Mouse (Mus musculus) T-helper 17 cell (primary cell): ENCODE results near the gene Hes3.

Experiments used
- in situ Hi-C, 2 experiments: fragments of 300-600 bp; cut with MboI, MseI; formaldehyde crosslinking; loops; 1 replicate in 1 of 2; 2 replicates in 1 of 2; pipeline ENCODE4 v1.15.1; 2025; ENCODE audit warnings: high pct_unique_total_duplicates in 2 of 2

Hes3 gene

DNA sequence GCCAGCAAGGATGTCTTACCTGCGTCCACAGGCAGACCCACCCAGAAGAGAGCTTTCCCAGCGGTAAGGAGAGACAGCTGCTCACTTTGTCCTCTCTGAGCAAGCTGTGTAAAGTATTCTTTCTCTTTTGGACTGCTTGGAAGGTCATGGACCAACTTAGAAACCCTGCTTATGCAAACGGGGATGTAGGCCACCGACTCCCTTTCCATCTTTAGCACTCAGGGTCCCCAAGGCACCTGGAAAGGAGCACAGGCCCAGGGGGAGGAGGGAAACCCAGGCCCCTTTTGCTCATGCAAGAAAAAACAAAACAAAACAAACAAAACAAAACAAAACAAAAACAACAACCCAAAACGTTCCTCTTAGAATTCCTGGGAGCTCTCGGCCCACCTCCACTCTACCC, at the start of gene Hes3:
Hes3 (minus strand) TSS at position 101 of the 400 bp plus-strand sequence.
- in situ Hi-C loops: loop anchor here (10.0 kb wide), 2 partner anchors 427 to 1247 kb away; partner anchors contain the start of genes Camta1 (in 1 of the 2) and Per3 (in 1 of the 2)

DNA sequence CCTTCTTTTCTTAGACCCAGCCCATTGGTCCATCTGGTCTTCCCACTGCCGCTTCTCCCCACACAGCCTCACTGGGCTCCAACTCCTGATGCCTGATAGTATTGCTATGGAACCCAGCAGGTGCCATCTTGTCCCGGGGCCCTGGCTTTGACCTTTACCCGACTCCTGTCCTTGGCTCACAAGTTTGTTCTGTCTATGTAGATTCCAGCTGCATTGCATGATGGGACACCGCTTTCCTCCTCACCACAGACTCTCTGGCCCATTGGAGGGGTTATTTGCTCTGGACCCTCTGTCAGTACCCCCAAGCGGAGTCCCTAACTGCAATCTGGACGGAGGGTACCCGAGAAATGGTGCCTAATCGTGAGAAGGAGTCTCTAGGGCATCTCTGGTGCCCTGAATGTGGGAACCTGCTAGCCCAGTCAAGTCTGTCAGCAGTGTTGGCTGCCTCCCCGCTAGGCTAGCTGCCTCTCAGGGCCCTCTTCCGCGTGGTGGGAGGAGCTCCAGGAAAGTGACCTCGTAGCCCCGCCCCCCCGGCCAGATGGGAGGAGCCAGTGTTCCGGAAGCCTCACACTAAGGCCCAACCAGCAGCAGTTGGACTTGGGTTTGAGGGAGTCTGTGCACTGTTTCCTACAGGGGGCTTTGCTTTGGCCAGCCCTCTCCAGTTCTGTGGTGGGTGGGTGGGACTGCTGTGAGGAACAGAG, 49.3 kb upstream of the Hes3 start:
- in situ Hi-C loops: loop anchor here in 1 of 2 experiments (10.0 kb wide), 1 partner anchor 1936 kb away; no protein-coding TSS in a partner anchor

DNA sequence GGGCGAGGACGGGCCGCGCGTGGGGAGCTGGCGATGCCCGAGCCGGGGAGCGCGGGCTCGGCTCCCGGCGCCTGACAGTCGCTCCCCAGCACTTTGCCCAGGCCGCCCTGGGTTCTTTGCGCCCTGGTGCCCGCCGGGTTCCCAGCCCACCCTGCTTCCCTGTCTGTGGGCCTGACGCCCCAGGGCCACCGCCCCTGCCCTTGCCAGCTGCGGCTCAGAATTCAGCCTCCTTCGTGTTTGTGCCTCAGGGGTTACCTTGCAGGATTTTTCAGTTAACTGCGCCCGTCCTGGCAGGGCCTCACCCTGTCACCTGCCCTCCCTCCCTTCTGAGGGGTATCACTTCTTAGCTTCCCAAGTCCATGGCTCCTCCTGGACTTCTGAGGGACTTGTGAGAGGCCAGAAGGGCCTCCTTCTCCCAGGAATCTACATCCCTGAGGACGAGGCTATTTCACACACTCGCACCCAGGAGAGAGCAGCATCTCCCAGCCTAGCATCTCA, 47.9 kb upstream of the Hes3 start:
- in situ Hi-C loops: no loop called here

DNA sequence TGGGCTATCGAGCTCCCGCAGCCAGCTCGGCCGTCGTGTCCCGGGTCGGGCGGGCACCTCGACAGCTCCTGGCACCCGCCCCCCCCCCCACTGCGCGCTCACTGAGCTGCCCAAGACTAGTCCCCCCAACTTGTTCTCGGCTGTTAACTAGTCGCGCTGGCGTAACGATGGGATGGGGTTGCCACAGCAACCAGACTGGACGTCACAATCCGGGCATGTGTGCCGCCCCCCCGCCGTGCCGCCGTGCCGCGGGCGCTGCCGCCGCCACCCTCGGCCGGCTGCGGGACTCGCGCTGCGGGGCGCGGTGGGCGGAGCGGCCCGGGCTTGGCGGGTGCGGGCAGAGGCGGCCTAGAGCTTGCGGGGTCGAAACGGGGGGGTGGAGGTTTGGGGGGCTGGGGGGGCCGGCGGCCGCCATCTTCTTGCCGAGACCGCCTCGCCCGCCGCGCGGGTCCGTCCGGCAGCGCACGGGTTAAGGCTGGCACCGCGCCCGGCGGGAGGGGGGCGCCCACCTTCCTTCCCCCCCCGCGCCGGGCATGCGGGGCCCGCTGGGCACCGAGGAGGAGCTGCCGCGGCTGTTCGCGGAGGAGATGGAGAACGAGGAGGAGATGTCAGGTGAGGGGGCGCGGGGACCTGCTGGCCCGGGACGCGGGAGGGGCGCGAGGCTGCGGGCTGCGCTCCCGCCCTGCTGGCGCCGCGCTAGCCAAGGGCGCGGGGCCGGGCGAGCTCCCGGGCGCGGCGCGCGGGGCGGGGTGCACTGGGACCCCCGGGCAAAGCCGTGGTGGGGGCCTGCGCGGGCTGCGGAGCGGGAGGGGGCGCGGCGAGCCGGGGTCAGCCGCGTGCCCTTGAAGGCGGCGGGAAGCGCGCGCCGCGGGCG, 47.2 kb upstream of the Hes3 start, which contains the start of gene Chd5:
Chd5 (plus strand) TSS at position 233 of the 874 bp plus-strand sequence.
- in situ Hi-C loops: no loop called here

DNA sequence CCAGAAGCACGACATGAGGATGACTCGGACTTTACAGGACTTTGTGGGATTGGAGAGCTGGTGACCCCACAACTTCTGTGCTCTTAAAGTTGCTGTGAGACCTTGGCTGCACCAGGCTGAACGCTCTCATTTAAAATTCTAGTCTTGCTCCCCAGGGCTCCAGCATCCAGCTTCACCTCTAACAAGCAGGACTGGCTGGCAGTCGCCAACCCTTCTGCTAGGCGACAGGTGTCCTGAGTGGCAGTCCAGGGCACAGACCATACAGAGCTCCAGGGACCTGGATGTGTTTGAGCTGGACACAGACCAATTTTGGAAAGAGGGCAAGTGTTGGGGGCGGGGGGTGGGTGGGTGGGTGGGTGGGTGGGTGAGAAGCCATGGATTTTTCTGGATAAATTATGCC, 46.3 kb upstream of the Hes3 start:
- in situ Hi-C loops: no loop called here

DNA sequence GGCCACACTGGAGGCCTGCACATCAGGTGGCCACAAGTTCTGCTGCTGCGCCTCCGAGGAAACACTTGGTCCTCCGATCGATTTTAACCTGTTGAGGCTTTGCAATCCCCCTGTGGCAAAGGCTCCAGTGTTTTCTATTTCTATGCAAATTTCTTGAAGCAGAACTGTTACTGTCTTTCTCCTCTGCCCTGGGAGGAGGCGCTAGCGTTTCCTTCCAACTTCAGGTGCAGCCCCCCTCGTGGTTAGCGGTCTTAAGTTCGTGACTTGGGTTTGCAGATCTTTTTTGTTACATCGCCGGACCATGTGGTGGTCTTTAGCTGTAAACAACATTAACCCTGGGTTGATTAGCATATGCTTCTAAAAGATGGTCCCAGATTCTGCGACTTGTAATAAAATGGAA, 42.1 kb upstream of the Hes3 start:
- in situ Hi-C loops: loop anchor here in 1 of 2 experiments (5.0 kb wide), 1 partner anchor 99 kb away; no protein-coding TSS in a partner anchor

DNA sequence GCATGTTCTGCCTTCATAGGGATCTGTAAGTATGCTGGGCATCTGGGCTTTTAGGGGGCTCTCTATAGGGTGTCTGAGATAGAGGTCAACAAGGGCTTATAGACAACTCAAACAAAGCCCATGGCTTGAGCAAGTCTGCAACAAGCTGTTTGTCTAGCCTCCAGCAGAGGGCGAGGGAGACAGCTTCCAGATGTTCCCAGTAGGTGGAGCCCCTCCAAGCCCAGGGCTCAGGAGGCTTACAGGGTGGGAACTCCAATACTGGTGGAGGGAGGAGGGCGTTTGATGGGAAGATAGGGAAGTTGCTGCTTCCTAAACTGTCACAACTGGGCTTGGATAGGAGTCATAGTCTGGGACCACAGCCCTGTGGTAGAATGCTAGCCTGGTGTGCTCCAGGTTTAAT, 41.5 kb upstream of the Hes3 start:
- in situ Hi-C loops: loop anchor here in 1 of 2 experiments (5.0 kb wide), 1 partner anchor 99 kb away; no protein-coding TSS in a partner anchor

DNA sequence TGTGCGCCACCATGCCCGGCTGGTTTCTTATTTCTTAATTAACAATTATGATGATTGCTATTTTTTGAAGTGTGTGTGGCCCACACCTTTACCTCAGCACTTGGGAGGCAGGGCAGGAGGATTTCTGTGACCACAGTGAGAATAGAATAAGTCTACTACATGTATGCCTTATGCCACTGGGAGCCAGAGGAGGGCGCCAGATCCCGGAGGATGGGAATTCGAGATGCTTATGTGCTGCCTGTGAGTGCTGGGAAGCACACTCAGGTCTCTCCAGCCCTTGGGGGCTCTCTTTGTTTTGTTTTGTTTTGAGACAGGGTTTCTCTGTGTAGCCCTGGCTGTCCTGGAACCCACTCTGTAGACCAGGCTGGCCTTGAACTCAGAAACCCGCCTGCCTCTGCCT, 37.2 kb upstream of the Hes3 start:
- in situ Hi-C loops: no loop called here

DNA sequence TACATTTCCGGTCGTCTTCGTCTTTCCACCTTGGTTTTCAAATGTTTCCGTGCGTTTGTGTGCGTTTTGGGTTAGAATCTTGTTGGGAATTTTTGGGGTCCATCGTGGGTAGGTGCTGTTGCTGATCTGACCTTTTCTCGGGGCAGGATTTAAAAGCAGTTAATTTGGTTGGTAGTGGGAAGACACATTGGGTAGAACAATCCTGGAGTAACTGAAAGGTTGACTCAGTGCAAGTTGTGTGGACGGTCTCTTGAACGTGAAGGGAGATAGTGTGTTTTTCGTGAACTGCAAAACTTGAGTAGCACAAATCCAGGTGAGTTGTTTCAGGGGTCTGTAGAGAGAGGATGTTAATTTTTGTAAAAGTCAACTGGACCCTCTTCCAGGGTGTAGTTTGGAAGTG, 35.1 kb upstream of the Hes3 start:
- in situ Hi-C loops: no loop called here

DNA sequence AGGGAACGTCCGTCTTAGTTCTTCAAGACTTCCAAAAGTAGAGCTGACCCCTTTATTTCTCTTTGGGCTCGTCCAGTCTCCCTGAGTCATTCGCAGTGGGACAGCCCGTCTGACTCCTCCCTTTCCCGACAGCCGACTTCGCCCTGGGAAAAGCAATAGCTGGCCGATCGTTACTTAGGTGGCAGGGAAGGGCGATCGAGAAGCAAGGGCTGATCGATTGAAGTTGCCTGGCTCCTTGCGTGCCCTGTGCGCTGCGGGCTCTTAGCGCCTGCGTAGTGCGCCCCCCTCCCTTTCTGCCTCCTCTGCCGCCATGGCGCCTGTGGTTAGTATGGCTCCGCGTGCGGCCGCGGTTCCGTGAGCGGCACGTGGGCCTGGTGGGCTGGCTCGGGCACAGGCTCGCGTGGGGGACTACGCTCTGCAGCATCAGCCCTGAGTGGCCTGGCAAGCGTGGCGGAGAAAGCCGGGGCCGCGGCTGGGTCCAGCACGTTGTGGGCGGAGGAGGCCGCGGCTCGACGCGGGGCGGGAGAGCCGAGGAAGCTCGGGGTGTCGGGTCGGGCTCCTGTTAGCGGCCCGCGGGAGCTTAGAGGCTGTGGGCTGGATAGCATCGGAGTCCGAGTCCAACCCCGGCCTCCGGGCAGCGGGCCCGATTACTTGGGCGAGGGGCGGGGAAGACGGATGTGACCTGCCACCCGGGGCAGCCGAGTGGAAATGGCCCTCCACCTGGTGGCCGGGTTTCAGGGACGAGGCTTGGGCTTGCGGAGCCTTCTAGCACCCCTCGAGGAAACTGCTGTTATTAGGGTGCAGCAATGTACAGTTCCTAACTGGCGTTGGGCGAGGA, 34.3 kb upstream of the Hes3 start, which contains the start of gene Rpl22:
Rpl22 (plus strand) TSS at position 169 of the 838 bp plus-strand sequence.
- in situ Hi-C loops: no loop called here

DNA sequence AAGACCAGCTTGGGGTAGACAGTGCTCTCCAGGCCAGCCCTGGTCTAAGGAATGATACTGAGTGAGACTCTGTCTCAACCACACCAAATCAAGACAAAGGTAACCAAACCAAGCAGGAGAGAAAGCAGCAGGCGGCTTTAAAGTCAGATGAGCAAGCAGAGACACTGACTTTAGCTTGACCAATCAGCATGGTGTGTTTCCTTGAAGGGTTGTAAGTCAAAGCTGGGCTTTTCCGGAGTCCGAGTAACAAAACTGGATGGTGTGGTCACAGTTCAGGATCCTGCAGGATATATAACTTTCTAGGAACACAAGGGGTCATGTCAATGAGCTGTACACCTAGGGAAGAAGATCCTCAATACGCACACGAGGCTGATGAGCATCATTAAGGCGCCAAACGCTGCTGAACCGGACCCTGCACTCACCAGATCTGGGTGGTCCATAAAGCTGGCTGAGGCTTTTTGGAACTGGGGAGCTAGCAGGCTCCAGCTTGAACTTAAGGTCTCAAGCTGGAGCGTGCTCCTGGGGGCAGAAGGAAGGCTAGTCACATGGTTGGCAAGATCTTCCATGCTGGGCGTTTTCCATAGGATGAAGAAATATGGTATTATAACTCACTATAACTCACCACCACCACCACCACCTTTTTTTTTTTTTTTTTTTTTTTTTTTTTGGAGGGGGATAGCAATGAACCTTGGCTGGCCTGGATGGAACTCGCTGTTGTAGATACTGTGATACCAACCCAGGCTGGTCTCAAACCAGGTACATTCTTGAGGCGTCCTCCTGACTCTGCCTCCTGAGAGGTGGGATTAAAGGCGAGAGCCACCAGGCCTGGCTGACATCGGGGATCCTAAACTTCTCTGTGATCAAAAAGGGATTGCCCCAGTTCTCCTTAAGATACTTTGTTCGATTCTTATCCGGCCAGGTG, 33.4 kb upstream of the Hes3 start:
- in situ Hi-C loops: no loop called here

DNA sequence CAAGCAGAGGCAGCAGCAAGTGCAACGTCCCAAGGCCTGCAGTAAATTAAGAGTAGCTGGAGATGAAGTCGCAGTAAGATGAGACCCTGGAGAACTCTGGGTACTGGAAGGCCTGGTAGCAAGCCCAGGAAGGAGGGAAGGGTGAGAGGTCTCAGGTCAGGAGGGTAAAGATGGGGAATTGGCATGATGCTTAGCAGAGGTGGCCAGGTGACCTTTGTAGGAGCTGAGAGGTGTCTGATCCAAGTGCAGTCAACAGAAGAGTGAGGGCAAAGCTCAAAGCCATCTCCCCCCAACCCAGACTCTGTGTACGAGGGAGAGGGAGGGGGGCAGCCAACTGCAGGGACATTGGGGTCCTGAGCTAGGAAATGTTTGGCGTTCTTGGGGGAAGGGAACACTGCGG, 30.0 kb upstream of the Hes3 start:
- in situ Hi-C loops: no loop called here

DNA sequence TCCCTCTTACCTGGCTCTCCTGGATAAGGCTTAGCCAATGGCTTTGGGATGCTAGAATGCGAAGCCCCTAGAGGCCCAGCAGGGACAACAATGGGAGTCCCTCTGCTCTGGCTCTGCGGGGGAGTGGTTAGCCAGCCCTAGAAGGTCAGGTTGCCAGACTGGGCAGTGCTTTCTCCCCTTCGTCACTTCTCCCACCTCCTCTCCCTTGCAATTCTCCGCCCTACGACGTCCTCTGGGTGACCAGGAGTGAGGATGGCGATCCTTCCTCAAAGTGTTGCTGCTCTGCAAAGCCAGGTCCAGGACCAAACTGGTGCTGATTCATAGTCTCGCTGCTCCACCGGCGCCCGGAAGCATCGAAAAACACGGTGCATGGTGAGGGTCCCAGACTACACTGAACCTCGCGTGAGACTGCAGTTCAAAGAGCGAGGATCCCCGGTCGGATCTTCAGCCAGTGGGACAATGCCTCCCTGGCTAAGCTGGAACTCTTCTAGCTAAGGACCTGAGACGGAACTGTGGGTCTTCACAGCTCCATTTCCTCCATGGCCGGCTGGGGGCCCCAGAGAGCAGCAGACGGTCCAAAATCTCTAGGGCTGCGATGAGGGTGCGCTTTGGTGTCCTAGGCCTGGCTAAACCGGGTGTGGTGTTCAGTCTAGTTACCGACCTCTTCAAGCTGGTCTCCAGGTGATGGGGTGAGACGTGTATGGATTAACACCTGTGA, 27.2 kb upstream of the Hes3 start, which contains the start of gene Rnf207:
Rnf207 (minus strand) TSS at position 477 of the 718 bp plus-strand sequence.
- in situ Hi-C loops: loop anchor here in 1 of 2 experiments (10.0 kb wide), 1 partner anchor 1646 kb away; no protein-coding TSS in a partner anchor

DNA sequence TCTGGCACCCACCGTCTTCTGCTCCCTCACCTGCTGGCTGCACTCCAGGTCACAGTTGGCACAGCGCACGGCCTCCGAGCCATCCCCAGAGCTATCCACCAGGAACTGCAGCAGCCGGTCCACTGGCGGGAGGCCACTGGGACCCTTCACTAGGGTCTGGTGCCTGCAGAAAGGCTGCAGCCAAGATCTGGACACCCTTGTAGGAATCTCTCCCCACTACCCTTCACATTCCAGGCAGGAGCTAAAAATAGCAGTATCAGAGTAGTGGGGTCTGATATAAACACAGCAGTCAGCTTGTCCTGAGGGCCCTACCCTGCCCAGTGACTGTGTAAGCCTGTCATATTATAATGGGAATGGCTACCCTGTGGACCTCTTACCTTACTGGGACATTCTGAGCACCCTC, 26.2 kb upstream of the Hes3 start:
- in situ Hi-C loops: loop anchor here in 1 of 2 experiments (10.0 kb wide), 1 partner anchor 1647 kb away; no protein-coding TSS in a partner anchor

DNA sequence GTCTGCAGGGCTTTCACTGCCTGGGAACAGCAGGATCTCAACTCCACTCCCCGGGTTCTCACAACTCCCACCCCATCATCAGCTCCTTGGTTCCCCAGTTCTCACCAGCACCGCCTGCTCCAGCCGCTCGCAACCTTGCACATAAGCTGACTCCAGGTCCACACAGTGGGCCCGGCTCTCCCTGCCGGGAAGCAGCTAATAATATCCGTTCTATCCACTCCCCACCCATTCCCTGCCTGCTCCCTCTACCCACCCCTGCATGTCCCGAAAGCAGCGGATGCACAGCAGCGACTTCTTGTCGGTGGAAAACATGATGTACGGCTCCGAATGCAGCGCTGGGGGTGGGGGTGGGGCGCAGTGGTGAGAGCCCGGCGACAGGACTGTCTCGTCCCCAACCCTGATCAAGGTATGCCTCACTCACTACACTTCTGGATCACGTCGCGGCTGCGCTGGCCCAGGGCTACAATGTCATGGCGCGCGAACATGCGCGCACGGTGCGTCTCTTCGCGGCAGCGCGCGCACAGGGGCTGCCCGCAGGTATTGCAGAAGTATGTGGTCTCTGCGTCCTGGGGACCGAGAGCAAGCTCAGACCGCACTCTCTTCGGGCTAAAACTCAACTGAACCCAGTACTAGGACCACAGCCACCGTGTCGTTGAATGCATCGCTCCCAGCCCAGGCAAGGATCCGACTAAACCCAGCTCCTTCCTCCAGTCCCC, 24.2 kb upstream of the Hes3 start:
- in situ Hi-C loops: loop anchor here in 1 of 2 experiments (10.0 kb wide), 1 partner anchor 1649 kb away; no protein-coding TSS in a partner anchor

DNA sequence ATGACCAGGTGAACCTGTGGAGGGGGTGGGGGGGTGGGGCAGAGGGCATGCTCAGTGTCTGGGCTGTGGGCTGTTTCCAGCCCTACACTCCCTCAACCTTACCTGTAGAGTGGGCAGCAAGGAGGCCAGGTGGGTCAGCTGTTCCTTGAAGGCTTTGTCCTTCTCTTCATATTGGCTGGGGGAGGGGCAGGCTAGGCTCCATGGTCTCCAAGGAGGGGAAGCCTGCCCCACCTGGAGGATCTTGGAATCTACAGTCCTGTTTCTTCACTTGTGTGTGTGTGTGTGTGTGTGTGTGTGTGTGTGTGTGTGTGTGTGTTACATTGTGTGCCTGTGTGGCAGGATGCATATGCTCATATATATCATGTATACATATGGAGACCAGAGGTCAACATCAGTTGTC, 22.5 kb upstream of the Hes3 start:
- in situ Hi-C loops: loop anchor here in 1 of 2 experiments (10.0 kb wide), 1 partner anchor 1651 kb away; no protein-coding TSS in a partner anchor

DNA sequence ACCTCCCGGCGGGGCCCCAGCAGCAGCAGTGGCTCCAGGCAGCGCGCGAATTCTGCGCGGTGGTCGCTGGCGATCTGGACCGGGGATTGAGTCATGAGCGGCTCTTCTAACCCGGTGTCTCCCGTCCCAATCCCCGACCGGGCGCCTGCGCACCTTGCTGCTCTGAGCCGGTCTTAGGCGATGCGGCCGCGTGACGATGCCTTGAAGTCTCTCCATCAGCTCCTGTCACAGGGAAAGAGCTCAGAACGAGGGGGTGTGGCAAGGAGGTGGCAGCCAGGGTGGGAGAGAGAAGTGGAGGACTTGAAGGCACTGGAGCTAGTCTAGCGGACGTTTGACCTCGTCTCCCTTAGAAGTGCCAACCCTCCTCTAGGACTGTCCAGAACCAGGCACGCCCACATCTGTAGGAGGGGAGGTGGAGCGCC, 21.8 kb upstream of the Hes3 start:
- in situ Hi-C loops: loop anchor here in 1 of 2 experiments (10.0 kb wide), 1 partner anchor 1652 kb away; no protein-coding TSS in a partner anchor

DNA sequence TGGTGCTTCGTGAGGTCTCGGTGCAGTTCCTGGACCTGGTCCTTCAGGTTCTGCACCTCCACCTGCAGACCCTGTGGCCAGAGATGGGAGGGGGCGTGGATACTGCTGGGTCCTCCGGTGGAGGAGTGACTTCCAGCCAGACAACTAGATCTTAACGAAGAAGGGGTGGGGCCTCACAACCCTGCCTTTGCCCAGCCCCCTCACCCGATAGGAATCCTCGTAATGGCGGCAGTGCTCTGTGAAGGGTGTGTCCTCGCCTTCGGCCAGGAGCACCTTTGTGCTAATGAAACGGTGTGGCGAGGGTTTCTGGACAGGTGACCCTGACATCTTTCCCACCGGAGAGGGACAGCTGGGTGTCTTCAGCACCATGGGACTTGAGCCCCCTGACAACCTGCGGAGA, 20.7 kb upstream of the Hes3 start:
- in situ Hi-C loops: loop anchor here in 1 of 2 experiments (10.0 kb wide), 1 partner anchor 1653 kb away; no protein-coding TSS in a partner anchor
